Mouse (Mus musculus): Measurements from ENCODE around the gene Ints6.

GRCm38 (mm10) chr14:62806921-62807320 is 46.0 kb upstream of the Ints6 start:
- TF ChIP-seq POLR2A (IDR thresholded peaks at IDR 0.05; ENCODE audit: borderline replicate concordance, extremely low read depth, low read depth, low read length) (no peak), CTCF (IDR thresholded peaks at IDR 0.05; ENCODE audit: insufficient read depth, low read length) (no peak)

All from lung, adult 2 months (tissue).